Mouse (Mus musculus) retina, embryonic 14.5 days (tissue): Measurements from ENCODE around the gene Rplp2.
"Not testable (repeated sequence)": the region's sequence is repeated elsewhere in the genome, so short reads cannot be mapped to it uniquely, and the experiment has no call there.

ENCODE experiments used
- DNase-seq: peaks from one replicate; pipeline ENCODE4 v3.0.0-alpha.2; 2015; ENCODE audit warnings: low spot score

Gene Rplp2

GRCm38 (mm10) chr7:141447110-141447991 lies at the start of gene Rplp2:
Gene Rplp2, plus strand, starts transcription at chr7:141447370.
- DNase-seq = peak; percentile 94

- peak; percentile 78 for DNase-seq
Measured at GRCm38 (mm10) chr7:141403305-141403704, 43.9 kb upstream of the Rplp2 start.

GRCm38 (mm10) chr7:141405466-141405865 lies 41.7 kb upstream of the Rplp2 start:
- no peak for DNase-seq

- not testable (repeated sequence) for DNase-seq
Measured at GRCm38 (mm10) chr7:141407670-141408069, 39.5 kb upstream of the Rplp2 start.

GRCm38 (mm10) chr7:141408833-141409232 lies 38.3 kb upstream of the Rplp2 start:
- DNase-seq = peak; percentile 95

- DNase-seq = no peak
Measured at GRCm38 (mm10) chr7:141410631-141411030, 36.5 kb upstream of the Rplp2 start.

GRCm38 (mm10) chr7:141411667-141412066 lies 35.5 kb upstream of the Rplp2 start:
- DNase-seq = no peak

GRCm38 (mm10) chr7:141413331-141413730 lies 33.8 kb upstream of the Rplp2 start:
- DNase-seq = no peak

GRCm38 (mm10) chr7:141413809-141414584 lies 33.2 kb upstream of the Rplp2 start, which contains the start of gene Gatd1:
Gene Gatd1, minus strand, starts transcription at chr7:141414136.
- peak; percentile 100 for DNase-seq

- no peak for DNase-seq
Measured at GRCm38 (mm10) chr7:141416144-141416841, 30.9 kb upstream of the Rplp2 start.

- DNase-seq = no peak
Measured at GRCm38 (mm10) chr7:141417731-141418681, 29.2 kb upstream of the Rplp2 start.

GRCm38 (mm10) chr7:141418970-141419369 lies 28.2 kb upstream of the Rplp2 start:
- DNase-seq = no peak

- no peak for DNase-seq
Measured at GRCm38 (mm10) chr7:141420030-141420702, 27.0 kb upstream of the Rplp2 start.

GRCm38 (mm10) chr7:141423811-141424210 lies 23.4 kb upstream of the Rplp2 start:
- DNase-seq = no peak

- no peak for DNase-seq
Measured at GRCm38 (mm10) chr7:141426948-141427730, 20.0 kb upstream of the Rplp2 start.

GRCm38 (mm10) chr7:141428701-141429100 lies 18.5 kb upstream of the Rplp2 start:
- DNase-seq = no peak

GRCm38 (mm10) chr7:141429310-141429709 lies 17.9 kb upstream of the Rplp2 start, which contains the start of gene Cend1:
Gene Cend1, minus strand, starts transcription at chr7:141429491.
- DNase-seq = peak; percentile 72

- no peak for DNase-seq
Measured at GRCm38 (mm10) chr7:141429840-141430584, 17.2 kb upstream of the Rplp2 start.
